Mouse (Mus musculus): ENCODE results near the gene Gal3st4. TPM values are rescaled to one million over a fixed set of nuclear protein-coding genes. Genes with fewer than 3 reads are reported as not detected.
"Not testable (repeated sequence)": the region's sequence is repeated elsewhere in the genome, so short reads cannot be mapped to it uniquely, and the experiment has no call there.

Gal3st4 gene
- polyA plus RNA-seq, 1 experiment from 2014 or later, result 1.8 TPM

GRCm38 (mm10) chr5:138216632-138217031, 56.0 kb downstream of the Gal3st4 start:
- not testable (repeated sequence) for H3K9ac ChIP-seq (ENCODE audit: low read length); H3K4me1 ChIP-seq (ENCODE audit: control insufficient read depth, insufficient read depth, low read length); DNase-seq (ENCODE audit: low spot score); H3K4me3 ChIP-seq (ENCODE audit: low read depth, low read length); ATAC-seq; H3K4me2 ChIP-seq (ENCODE audit: low read length); H3K36me3 ChIP-seq (ENCODE audit: control insufficient read depth, insufficient read depth, low read length); H3K27me3 ChIP-seq (replicated peaks; ENCODE audit: control insufficient read depth, insufficient read depth, low read length); H3K9me3 ChIP-seq (replicated peaks; ENCODE audit: control insufficient read depth, low read length); H3K27ac ChIP-seq (ENCODE audit: low read depth, low read length)
- WGBS, result 95% methylated on average over 13 of the region's 13 CpGs

Other genes with a start within 250 kb of the Gal3st4 start
- not detected in 2 replicates for gene Smok3c, start 219.6 kb downstream of the Gal3st4 start, polyA plus RNA-seq (2014; fragmentation: Nextera tagmentation; extraction: Ambion mirVana)
- gene Zkscan1, start 187.8 kb downstream of the Gal3st4 start, polyA plus RNA-seq (2014; fragmentation: Nextera tagmentation; extraction: Ambion mirVana), result 32.6 and 36.6 TPM in 2 replicates
- gene Zscan21, start 155.9 kb downstream of the Gal3st4 start, polyA plus RNA-seq (2014; fragmentation: Nextera tagmentation; extraction: Ambion mirVana), result 137 and 147 TPM in 2 replicates
- 21.8 and 24.3 TPM in 2 replicates for gene Zfp113, start 117.1 kb downstream of the Gal3st4 start, polyA plus RNA-seq (2014; fragmentation: Nextera tagmentation; extraction: Ambion mirVana)
- gene Cops6, start 111.8 kb downstream of the Gal3st4 start, polyA plus RNA-seq (2014; fragmentation: Nextera tagmentation; extraction: Ambion mirVana), result 249 and 270 TPM in 2 replicates
- gene Ap4m1, start 100.8 kb downstream of the Gal3st4 start, polyA plus RNA-seq (2014; fragmentation: Nextera tagmentation; extraction: Ambion mirVana), result 16.4 and 17.0 TPM in 2 replicates
- 176 and 181 TPM in 2 replicates for gene Mcm7, start 100.4 kb downstream of the Gal3st4 start, polyA plus RNA-seq (2014; fragmentation: Nextera tagmentation; extraction: Ambion mirVana)
- gene Taf6, start 85.4 kb downstream of the Gal3st4 start, polyA plus RNA-seq (2014; fragmentation: Nextera tagmentation; extraction: Ambion mirVana), result 95.4 and 96.5 TPM in 2 replicates
- gene Cnpy4, start 85.4 kb downstream of the Gal3st4 start, polyA plus RNA-seq (2014; fragmentation: Nextera tagmentation; extraction: Ambion mirVana), result 36.4 and 37.1 TPM in 2 replicates
- 11.9 and 13.1 TPM in 2 replicates for gene Mblac1, start 78.5 kb downstream of the Gal3st4 start, polyA plus RNA-seq (2014; fragmentation: Nextera tagmentation; extraction: Ambion mirVana)
- gene Nxpe5, start 46.9 kb downstream of the Gal3st4 start, polyA plus RNA-seq (2014; fragmentation: Nextera tagmentation; extraction: Ambion mirVana), result not detected in 2 replicates
- 73.7 and 88.2 TPM in 2 replicates for gene Lamtor4, start 17.4 kb downstream of the Gal3st4 start, polyA plus RNA-seq (2014; fragmentation: Nextera tagmentation; extraction: Ambion mirVana)
- 8.9 and 9.8 TPM in 2 replicates for gene BC037034, start 8.8 kb downstream of the Gal3st4 start, polyA plus RNA-seq (2014; fragmentation: Nextera tagmentation; extraction: Ambion mirVana)
- 0.09 TPM in 1 of 2 replicates, not detected in the other for gene Gm43720, start 7.1 kb upstream of the Gal3st4 start, polyA plus RNA-seq (2014; fragmentation: Nextera tagmentation; extraction: Ambion mirVana)
- gene Gpc2, start 7.2 kb upstream of the Gal3st4 start, polyA plus RNA-seq (2014; fragmentation: Nextera tagmentation; extraction: Ambion mirVana), result 34.9 and 37.8 TPM in 2 replicates
- gene Stag3, start 7.4 kb upstream of the Gal3st4 start, polyA plus RNA-seq (2014; fragmentation: Nextera tagmentation; extraction: Ambion mirVana), result 2.3 and 4.0 TPM in 2 replicates
- gene Pvrig, start 69.1 kb upstream of the Gal3st4 start, polyA plus RNA-seq (2014; fragmentation: Nextera tagmentation; extraction: Ambion mirVana), result not detected in 2 replicates
- 70.1 and 78.7 TPM in 2 replicates for gene Zfp157, start 168.6 kb upstream of the Gal3st4 start, polyA plus RNA-seq (2014; fragmentation: Nextera tagmentation; extraction: Ambion mirVana)